Mouse (Mus musculus) limb, embryonic 15.5 days (tissue): ENCODE results near the gene Srgap1. TPM values are rescaled to one million over a fixed set of nuclear protein-coding genes. Genes with fewer than 3 reads are reported as not detected.

Experiments
- ATAC-seq: fragments of 200-750 bp; cut with Nextera tagmentation; 2 replicates; pipeline ENCODE4 v1.8.0; 2017; ENCODE audit warnings: low read depth, moderate TSS enrichment; ENCODE audit not compliant: insufficient number of reproducible peaks, low FRiP score, low TSS enrichment
- H3K27ac ChIP-seq: fragments of 300-500 bp; sonication (generic); 2 replicates; pipeline ENCODE4 v1.5.1; 2015; ENCODE audit warnings: moderate library complexity, mild to moderate bottlenecking, inconsistent platforms
- H3K27me3 ChIP-seq: fragments of 300-500 bp; sonication (generic); 2 replicates; pipeline ENCODE4 v1.6.1; 2015; ENCODE audit warnings: inconsistent platforms
- H3K36me3 ChIP-seq: fragments of 300-500 bp; sonication (generic); 2 replicates; pipeline ENCODE4 v1.6.1; 2015; ENCODE audit warnings: inconsistent platforms
- H3K4me1 ChIP-seq: fragments of 300-500 bp; sonication (generic); 2 replicates; pipeline ENCODE4 v1.6.1; 2015; ENCODE audit warnings: inconsistent platforms
- H3K4me2 ChIP-seq: fragments of 300-500 bp; sonication (generic); 2 replicates; pipeline ENCODE4 v1.6.1; 2015; ENCODE audit warnings: mild to moderate bottlenecking, inconsistent platforms
- H3K4me3 ChIP-seq: fragments of 300-500 bp; sonication (generic); 2 replicates; pipeline ENCODE4 v1.5.1; 2015; ENCODE audit warnings: mild to moderate bottlenecking, inconsistent platforms
- H3K9ac ChIP-seq: fragments of 300-500 bp; sonication (generic); 2 replicates; pipeline ENCODE4 v1.6.1; 2015; ENCODE audit warnings: inconsistent platforms
- H3K9me3 ChIP-seq: fragments of 300-500 bp; sonication (generic); 2 replicates; pipeline ENCODE4 v1.6.1; 2016; ENCODE audit warnings: inconsistent platforms
- WGBS: fragments of 180-500 bp; shearing (Covaris S2); methylation state at CpG from one replicate; pipeline ENCODE4 v1.1.7; 2015; 5-methylcytosine and 5-hydroxymethylcytosine counted together
- polyA plus RNA-seq: library from polyadenylated mRNA; unstranded; fragments of >200 nt; fragmentation: Nextera tagmentation; extraction: Ambion mirVana; gene quantifications from 2 replicates; pipeline ENCODE4 v1.2.1, GENCODE M21; 2015

Srgap1 gene
- polyA plus RNA-seq, 1 experiment from 2014 or later, result 9.5 TPM

GRCm38 (mm10) chr10:122040372-122040771 lies 6.7 kb downstream of the Srgap1 start:
- Histone ChIP-seq H3K4me2 (no peak overlapping the region), H3K27me3 (no peaks in the 10 kb centered on the region), H3K27ac (no peak overlapping the region), H3K36me3 (peaks cover 2% of the 10 kb centered on the region; the same call in 1 of the 2 replicates), H3K9ac (no peak overlapping the region), H3K9me3 (no peaks in the 10 kb centered on the region; the same call in 1 of the 2 replicates), H3K4me1 (peaks cover 5% of the 10 kb centered on the region; the same call in 1 of the 2 replicates), H3K4me3 (no peak overlapping the region)
- 46% methylated on average over 4 of the region's 4 CpGs for WGBS
- ATAC-seq, result no peak

- Histone ChIP-seq H3K27ac (no peak overlapping the region), H3K9me3 (no peaks in the 10 kb centered on the region; the same call in 1 of the 2 replicates), H3K9ac (no peak overlapping the region), H3K4me3 (no peak overlapping the region), H3K27me3 (no peaks in the 10 kb centered on the region), H3K4me2 (no peak overlapping the region), H3K36me3 (peaks cover 2% of the 10 kb centered on the region; the same call in 1 of the 2 replicates), H3K4me1 (no peaks in the 10 kb centered on the region)
- WGBS, result 89% methylated on average over 4 of the region's 4 CpGs
- ATAC-seq, result no peak
Measured at GRCm38 (mm10) chr10:122039566-122039965, 7.5 kb downstream of the Srgap1 start.

- Histone ChIP-seq H3K36me3 (peaks cover 2% of the 10 kb centered on the region; the same call in 1 of the 2 replicates), H3K27ac (no peak overlapping the region), H3K9ac (no peak overlapping the region), H3K4me1 (no peaks in the 10 kb centered on the region; the same call in 1 of the 2 replicates), H3K9me3 (no peaks in the 10 kb centered on the region; the same call in 1 of the 2 replicates), H3K4me3 (no peak overlapping the region), H3K27me3 (no peaks in the 10 kb centered on the region), H3K4me2 (no peak overlapping the region)
- no peak for ATAC-seq
- 51% methylated on average over 3 of the region's 3 CpGs for WGBS
Measured at GRCm38 (mm10) chr10:122038554-122038953, 8.6 kb downstream of the Srgap1 start.

GRCm38 (mm10) chr10:122033271-122033670 lies 13.8 kb downstream of the Srgap1 start:
- Histone ChIP-seq H3K9ac (no peak overlapping the region), H3K27me3 (no peaks in the 10 kb centered on the region), H3K4me3 (no peak overlapping the region), H3K4me2 (no peak overlapping the region), H3K36me3 (0 out of 2 replicates have a peak, but pooled peaks cover 2% of the 10 kb centered on the region), H3K4me1 (peaks cover 18% of the 10 kb centered on the region), H3K9me3 (no peaks in the 10 kb centered on the region; the same call in 1 of the 2 replicates), H3K27ac (no peak overlapping the region)
- no peak for ATAC-seq
- 54% methylated on average over 5 of the region's 5 CpGs for WGBS

- no peak for ATAC-seq
- no peaks in the 10 kb centered on the region for H3K9me3 ChIP-seq
- 74% methylated on average over 5 of the region's 5 CpGs for WGBS
Measured at GRCm38 (mm10) chr10:122030420-122030819, 16.7 kb downstream of the Srgap1 start.

GRCm38 (mm10) chr10:122029738-122030137 lies 17.4 kb downstream of the Srgap1 start:
- no peak overlapping the region; the same call in 1 of the 2 replicates for H3K27ac ChIP-seq
- ATAC-seq, result no peak
- no peaks in the 10 kb centered on the region for H3K36me3 ChIP-seq
- H3K9ac ChIP-seq, result no peak overlapping the region
- peaks cover 18% of the 10 kb centered on the region for H3K4me1 ChIP-seq
- H3K4me3 ChIP-seq, result no peak overlapping the region
- 21% methylated on average over 7 of the region's 7 CpGs for WGBS
- H3K27me3 ChIP-seq, result no peaks in the 10 kb centered on the region
- H3K4me2 ChIP-seq, result peak overlapping the region; percentile 19
- no peaks in the 10 kb centered on the region for H3K9me3 ChIP-seq

More at GRCm38 (mm10) chr10:122030420-122030819, 16.7 kb downstream of the Srgap1 start:
- H3K36me3 ChIP-seq, result no peaks in the 10 kb centered on the region
- H3K9ac ChIP-seq, result no peak overlapping the region
- no peaks in the 10 kb centered on the region for H3K27me3 ChIP-seq
- H3K4me2 ChIP-seq, result no peak overlapping the region
- H3K4me1 ChIP-seq, result peaks cover 18% of the 10 kb centered on the region
- no peak overlapping the region for H3K27ac ChIP-seq
- H3K4me3 ChIP-seq, result no peak overlapping the region

GRCm38 (mm10) chr10:122025198-122025597 lies 21.9 kb downstream of the Srgap1 start:
- no peak overlapping the region for H3K4me3 ChIP-seq
- ATAC-seq, result no peak
- H3K27ac ChIP-seq, result no peak overlapping the region
- peaks cover 5% of the 10 kb centered on the region; the same call in 1 of the 2 replicates for H3K36me3 ChIP-seq
- WGBS, result 79% methylated on average over 6 of the region's 6 CpGs
- no peaks in the 10 kb centered on the region for H3K27me3 ChIP-seq
- no peak overlapping the region for H3K9ac ChIP-seq
- peaks cover 20% of the 10 kb centered on the region; the same call in 1 of the 2 replicates for H3K4me1 ChIP-seq
- H3K9me3 ChIP-seq, result no peaks in the 10 kb centered on the region
- no peak overlapping the region for H3K4me2 ChIP-seq

GRCm38 (mm10) chr10:122020906-122021305 lies 26.2 kb downstream of the Srgap1 start:
- Histone ChIP-seq H3K4me2 (no peak overlapping the region), H3K9ac (no peak overlapping the region), H3K27me3 (no peaks in the 10 kb centered on the region), H3K27ac (no peak overlapping the region), H3K36me3 (peaks cover 5% of the 10 kb centered on the region; the same call in 1 of the 2 replicates), H3K4me1 (peaks cover 36% of the 10 kb centered on the region), H3K4me3 (no peak overlapping the region), H3K9me3 (no peaks in the 10 kb centered on the region)
- WGBS, result 78% methylated on average over 5 of the region's 5 CpGs
- ATAC-seq, result no peak

GRCm38 (mm10) chr10:122020255-122020654 lies 26.9 kb downstream of the Srgap1 start:
- Histone ChIP-seq H3K27ac (no peak overlapping the region), H3K4me2 (no peak overlapping the region), H3K4me3 (no peak overlapping the region), H3K36me3 (peaks cover 5% of the 10 kb centered on the region; the same call in 1 of the 2 replicates), H3K9me3 (no peaks in the 10 kb centered on the region), H3K4me1 (peaks cover 36% of the 10 kb centered on the region), H3K9ac (no peak overlapping the region), H3K27me3 (no peaks in the 10 kb centered on the region)
- no peak for ATAC-seq
- 72% methylated on average over 5 of the region's 5 CpGs for WGBS

- Histone ChIP-seq H3K27ac (0 out of 2 replicates have a peak overlapping the region, but pooled peaks have one; percentile 39), H3K36me3 (no peaks in the 10 kb centered on the region), H3K4me2 (no peak overlapping the region), H3K27me3 (no peaks in the 10 kb centered on the region), H3K4me1 (peaks cover 36% of the 10 kb centered on the region), H3K9me3 (no peaks in the 10 kb centered on the region), H3K9ac (no peak overlapping the region), H3K4me3 (no peak overlapping the region)
- peak; percentile 58 for ATAC-seq
- 29% methylated on average over 10 of the region's 10 CpGs for WGBS
Measured at GRCm38 (mm10) chr10:122018594-122019048, 28.5 kb downstream of the Srgap1 start.

- Histone ChIP-seq H3K9ac (no peak overlapping the region), H3K27me3 (no peaks in the 10 kb centered on the region), H3K4me3 (no peak overlapping the region), H3K9me3 (no peaks in the 10 kb centered on the region), H3K4me2 (no peak overlapping the region), H3K36me3 (no peaks in the 10 kb centered on the region), H3K27ac (no peak overlapping the region), H3K4me1 (peaks cover 36% of the 10 kb centered on the region)
- 75% methylated on average over 8 of the region's 8 CpGs for WGBS
- no peak for ATAC-seq
Measured at GRCm38 (mm10) chr10:122017743-122018142, 29.4 kb downstream of the Srgap1 start.

- Histone ChIP-seq H3K9ac (no peak overlapping the region), H3K4me2 (no peak overlapping the region), H3K4me1 (peaks cover 36% of the 10 kb centered on the region), H3K9me3 (no peaks in the 10 kb centered on the region), H3K27me3 (no peaks in the 10 kb centered on the region), H3K36me3 (no peaks in the 10 kb centered on the region), H3K4me3 (no peak overlapping the region), H3K27ac (no peak overlapping the region)
- no peak for ATAC-seq
- WGBS, result 52% methylated on average over 5 of the region's 5 CpGs
Measured at GRCm38 (mm10) chr10:122017063-122017462, 30.1 kb downstream of the Srgap1 start.
